Mouse (Mus musculus): Measurements from ENCODE around the gene Ube2o.

Gene Ube2o

DNA sequence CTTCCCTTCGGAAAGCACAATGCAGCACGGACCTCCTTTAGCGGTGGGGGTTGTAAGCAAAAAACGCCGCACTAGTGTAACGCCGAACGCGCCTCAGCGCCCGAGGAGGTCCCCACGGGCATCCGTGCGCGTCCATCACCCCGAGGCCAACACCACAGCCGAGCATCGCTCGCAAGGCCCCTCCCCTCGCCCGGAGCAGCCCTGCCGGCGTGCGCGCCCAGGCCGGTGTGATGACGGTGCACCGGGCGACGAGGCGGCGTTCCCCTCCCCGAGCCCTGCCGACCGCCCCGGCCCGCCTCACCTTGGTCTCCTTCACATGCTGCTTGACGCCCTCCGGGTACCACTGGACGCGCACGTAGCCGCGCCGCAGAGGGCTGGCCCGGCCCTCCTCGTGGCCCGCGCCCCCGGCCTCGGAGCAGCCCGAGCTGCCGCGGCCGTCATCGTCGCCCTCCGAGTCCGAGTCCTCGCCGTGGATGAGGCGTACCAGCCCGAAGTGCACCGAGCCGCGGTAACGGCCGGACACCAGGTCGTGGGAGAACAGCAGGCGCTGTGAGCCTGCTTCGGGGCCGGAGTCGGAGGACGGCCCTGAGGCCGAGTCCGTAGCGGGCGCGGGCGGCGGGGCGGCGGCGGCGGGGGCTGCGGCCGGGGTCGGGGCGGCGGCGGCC lies 404 bp downstream of the Ube2o start:
- peak; percentile 27 for DNase-seq (ENCODE audit: low read depth, low spot score)

- DNase-seq (ENCODE audit: low read depth, low spot score), result no peak
Observed at GRCm38 (mm10) chr11:116580031-116580652, 1.1 kb downstream of the Ube2o start.

GRCm38 (mm10) chr11:116579280-116579679 lies 2.0 kb downstream of the Ube2o start:
- DNase-seq (ENCODE audit: low read depth, low spot score), result no peak

- no peak for DNase-seq (ENCODE audit: low read depth, low spot score)
Observed at GRCm38 (mm10) chr11:116575396-116575795, 5.9 kb downstream of the Ube2o start.

GRCm38 (mm10) chr11:116574982-116575381 lies 6.3 kb downstream of the Ube2o start:
- no peak for DNase-seq (ENCODE audit: low read depth, low spot score)

GRCm38 (mm10) chr11:116574486-116574885 lies 6.8 kb downstream of the Ube2o start:
- DNase-seq (ENCODE audit: low read depth, low spot score), result no peak

DNA sequence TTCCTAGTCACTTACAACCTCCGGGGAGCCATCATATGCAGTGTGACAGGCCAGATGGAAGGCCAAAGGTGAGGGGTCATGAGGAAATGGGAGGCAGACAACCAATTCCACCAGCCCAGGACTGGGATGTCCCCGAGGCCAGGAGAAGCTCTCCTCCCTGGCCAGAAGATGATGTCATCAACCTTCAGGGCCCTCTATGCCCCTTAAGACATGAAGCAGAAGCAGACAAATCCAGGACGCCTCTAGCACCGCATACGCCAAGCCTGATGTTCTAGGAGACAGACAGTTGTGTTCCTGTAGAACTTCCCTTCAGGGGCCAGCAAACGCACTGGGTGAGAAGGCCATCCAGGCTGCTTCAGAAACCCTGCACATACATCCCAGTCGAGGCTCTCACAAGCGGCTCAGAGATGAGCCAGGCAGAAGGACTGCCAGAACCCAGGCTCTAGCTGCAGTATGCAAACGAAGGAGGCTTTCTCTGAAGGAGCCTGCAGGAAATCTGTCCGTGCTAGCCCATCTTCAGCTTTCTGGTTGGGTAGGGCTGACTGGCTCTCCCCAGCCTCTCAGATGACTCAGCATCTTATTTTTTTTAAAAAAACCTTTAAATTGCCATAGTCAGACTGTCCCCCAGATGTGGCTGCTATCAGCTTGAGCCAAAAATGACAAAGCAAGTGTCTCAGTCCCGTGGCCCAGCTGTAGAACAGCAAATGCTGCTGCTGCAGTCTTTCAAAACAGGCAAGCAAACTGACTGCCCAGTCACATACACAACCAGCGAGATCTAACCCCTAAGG lies 8.3 kb downstream of the Ube2o start:
- no peak for DNase-seq (ENCODE audit: low read depth, low spot score)

DNA sequence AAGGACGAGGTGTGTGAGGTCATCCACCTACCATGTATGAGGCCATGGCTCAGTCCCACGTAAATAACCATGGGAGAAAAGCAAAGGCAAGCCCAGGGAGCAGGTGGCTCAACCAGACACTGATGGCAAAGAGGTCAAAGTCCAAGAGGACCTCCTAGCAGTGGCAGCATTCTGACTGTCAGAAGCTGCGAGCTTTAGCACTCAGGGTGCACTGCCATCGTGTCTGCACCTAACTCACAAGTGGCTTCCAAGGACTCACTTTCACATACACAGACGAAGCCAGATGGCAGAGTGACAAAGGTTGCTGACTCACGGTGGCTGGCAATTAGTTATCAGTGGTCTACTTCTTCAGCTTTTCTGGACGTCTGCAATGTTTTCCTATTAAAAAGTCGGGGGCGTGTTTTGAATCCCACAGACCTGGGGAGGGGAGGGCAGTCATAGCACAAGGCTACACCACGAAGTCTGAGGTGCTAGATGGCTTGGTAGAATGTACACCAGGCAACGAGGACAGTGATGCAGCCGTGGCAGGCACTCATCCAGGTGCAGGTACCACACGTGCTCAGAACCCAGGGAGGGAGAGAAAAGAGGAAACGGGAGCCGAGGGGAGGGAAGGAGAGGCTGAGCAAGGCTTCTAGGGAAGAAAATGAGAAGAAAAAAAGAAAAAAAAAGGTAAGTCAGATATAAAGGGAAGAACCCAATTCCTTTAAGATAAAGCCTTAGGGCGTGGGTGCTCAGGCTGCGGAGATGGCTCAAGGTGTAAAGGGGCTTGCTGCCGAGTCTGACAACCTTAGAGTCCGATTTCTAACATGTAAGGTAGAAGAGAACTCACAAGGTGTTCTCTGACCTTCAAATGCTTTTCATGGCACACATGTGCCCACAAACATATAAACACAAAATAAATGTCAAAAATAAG lies 9.2 kb downstream of the Ube2o start:
- no peak for DNase-seq (ENCODE audit: low read depth, low spot score)

DNA sequence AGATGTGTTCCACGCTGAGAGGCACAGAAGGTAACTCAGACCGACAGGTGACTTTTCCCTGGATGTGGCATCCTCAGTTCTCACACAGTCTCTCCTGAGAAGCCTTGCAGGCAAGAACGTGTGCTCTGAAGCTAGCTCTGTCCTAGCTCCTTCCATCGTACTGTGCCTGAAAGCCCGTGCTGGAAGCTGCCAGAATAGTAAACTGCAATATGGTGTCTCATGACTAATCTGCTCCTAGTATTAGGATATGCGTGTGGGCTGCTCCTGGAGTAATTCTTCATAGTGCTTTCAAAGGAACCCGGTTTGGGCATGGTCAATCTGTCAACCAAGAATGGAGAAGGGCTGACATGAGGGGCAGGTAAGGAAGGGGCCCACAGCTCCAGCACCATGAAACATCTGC lies 10.4 kb downstream of the Ube2o start:
- no peak for DNase-seq (ENCODE audit: low read depth, low spot score)

- DNase-seq (ENCODE audit: low read depth, low spot score), result no peak
Observed at GRCm38 (mm10) chr11:116567531-116567930, 13.7 kb downstream of the Ube2o start.

- DNase-seq (ENCODE audit: low read depth, low spot score), result no peak
Observed at GRCm38 (mm10) chr11:116565283-116566041, 15.8 kb downstream of the Ube2o start.

GRCm38 (mm10) chr11:116556308-116556707 lies 24.9 kb downstream of the Ube2o start:
- DNase-seq (ENCODE audit: low read depth, low spot score), result no peak

DNA sequence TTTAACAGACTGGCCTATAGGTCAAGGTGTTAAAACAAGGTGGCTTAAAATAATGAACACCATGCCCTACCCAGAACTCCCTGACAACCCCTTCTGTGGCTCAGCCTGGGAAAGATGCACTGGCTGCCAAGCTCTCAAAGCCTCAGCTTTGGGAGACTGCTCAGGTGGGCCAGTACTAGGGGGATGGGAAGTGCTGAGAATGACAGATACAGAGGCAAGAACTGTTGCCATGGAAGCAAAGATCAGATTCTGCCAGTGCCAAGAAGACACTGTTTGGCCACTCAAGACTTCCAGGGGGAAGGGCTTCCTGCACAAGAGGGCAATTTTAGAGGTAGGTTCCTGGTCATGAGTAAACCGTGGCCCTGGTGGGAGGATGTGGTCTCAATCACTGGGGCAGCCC lies 25.7 kb downstream of the Ube2o start:
- no peak for DNase-seq (ENCODE audit: low read depth, low spot score)

GRCm38 (mm10) chr11:116554171-116554878 lies 26.9 kb downstream of the Ube2o start:
- DNase-seq (ENCODE audit: low read depth, low spot score), result peak; percentile 61

- no peak for DNase-seq (ENCODE audit: low read depth, low spot score)
Observed at GRCm38 (mm10) chr11:116552194-116552593, 29.1 kb downstream of the Ube2o start.

DNA sequence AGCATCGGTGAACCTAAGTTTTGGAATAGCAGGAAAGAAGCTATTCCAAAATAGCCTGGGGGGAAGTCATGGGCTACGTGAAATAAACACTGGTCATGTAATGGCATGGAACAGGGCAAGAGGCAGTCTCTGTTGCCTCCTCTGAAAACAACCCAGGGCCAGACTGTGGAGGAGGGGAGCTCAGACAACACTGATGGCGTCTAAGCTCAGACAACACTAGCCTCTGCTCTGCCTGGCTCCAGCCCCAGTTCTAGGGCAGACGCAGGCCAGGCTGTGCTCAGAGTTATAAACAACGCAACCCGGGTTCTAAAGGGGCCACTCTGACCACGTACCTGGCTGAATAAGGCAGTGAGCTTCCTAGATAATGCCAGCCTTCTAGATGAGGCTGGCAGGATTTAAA lies 30.5 kb downstream of the Ube2o start:
- no peak for DNase-seq (ENCODE audit: low read depth, low spot score)

GRCm38 (mm10) chr11:116549273-116550038 lies 31.8 kb downstream of the Ube2o start:
- no peak for DNase-seq (ENCODE audit: low read depth, low spot score)

- no peak for DNase-seq (ENCODE audit: low read depth, low spot score)
Observed at GRCm38 (mm10) chr11:116548780-116549179, 32.5 kb downstream of the Ube2o start.

DNA sequence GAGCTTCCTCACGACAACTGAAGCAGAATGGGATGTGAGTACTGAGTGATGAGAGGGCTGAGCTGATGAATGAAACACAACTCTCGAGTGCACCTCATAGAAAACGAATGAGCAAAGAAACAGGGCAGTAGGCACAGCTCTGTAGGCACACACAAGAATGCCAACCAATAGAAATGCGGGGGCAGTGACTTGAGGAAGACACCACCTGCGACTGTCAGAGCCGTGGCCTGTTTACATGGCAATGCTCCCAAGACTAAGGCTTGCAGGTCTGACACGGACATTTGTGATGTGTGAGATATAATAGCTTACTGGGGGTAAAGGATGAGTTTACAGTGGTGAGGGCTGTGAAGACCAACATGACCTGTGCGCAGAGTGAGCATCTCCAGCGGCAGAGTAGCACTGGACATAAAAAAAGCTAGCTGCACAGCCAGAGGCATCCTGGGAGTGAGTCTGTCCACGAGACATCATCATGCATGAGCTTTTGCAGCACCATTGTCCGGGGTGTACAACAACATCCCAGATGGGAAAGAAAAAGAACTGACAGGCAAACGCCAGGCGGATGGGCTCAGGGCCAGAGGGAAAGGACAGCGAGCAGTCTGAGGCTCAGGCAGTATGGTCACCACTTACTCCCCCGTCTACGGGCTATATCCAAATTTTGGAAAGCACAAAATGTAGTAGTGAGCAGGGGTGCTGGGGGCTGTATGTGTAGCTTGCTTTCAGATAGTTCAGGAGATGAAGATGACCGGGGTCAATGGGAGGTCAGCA lies 33.8 kb downstream of the Ube2o start:
- no peak for DNase-seq (ENCODE audit: low read depth, low spot score)

All from forelimb bud, embryonic 11.5 days (tissue).